Mouse (Mus musculus) MEL (cell line): ENCODE results near the gene Fndc3b.

ENCODE experiments used
- POLR2A ChIP-seq, 2 experiments: IDR thresholded peaks; 2 replicates each; pipeline ENCODE4 v1.6.1; 2011 to 2012; ENCODE audit warnings: low read length in 2 of 2, mild to moderate bottlenecking in 2 of 2, control low read depth in 1 of 2, improper control_type of control experiment in 1 of 2, low read depth in 1 of 2, moderate library complexity in 1 of 2; ENCODE audit not compliant: control insufficient read depth in 1 of 2, insufficient read depth in 1 of 2, poor library complexity in 1 of 2
- SIN3A ChIP-seq: IDR thresholded peaks from 2 replicates; pipeline ENCODE4 v1.6.1; 2012; ENCODE audit warnings: low read length, improper control_type of control experiment, inconsistent platforms
- UBTF ChIP-seq: IDR thresholded peaks from 2 replicates; pipeline ENCODE4 v1.6.1; 2012; ENCODE audit warnings: low read depth, mild to moderate bottlenecking, inconsistent platforms, low read length, improper control_type of control experiment, moderate library complexity, borderline replicate concordance; ENCODE audit not compliant: insufficient read depth

DNA sequence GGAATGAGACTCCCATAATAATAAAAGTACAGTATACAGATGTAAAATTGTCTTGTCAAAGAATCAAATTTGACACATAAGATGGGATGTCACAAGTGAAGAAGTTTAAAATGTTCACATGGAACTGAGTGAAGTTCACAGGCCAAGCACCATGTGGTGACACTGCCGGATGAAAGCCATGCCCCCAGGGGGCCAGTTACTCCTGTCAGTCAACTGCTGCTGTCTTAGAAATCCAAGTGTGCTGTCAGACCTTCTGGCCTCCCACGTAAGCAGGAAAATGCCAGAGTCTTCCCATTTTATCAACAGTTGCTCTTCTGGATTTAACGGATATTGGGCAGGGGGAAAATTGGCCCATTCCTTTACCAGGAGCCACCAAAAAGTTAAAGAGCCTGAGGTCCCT lies 75.3 kb downstream of the Fndc3b start:
- TF ChIP-seq UBTF, result no peak
- no peak for TF ChIP-seq SIN3A
- TF ChIP-seq POLR2A (IDR thresholded peaks at IDR 0.05; ENCODE audit: control insufficient read depth in 1 of 2, insufficient read depth in 1 of 2, low read depth in 1 of 2, low read length in 2 of 2, poor library complexity in 1 of 2), result no peak
